Mouse (Mus musculus) lung, postnatal 0 days (tissue): ENCODE data around the gene Psmb10.

Experiments used
- CTCF ChIP-seq: IDR thresholded peaks from 2 replicates; pipeline ENCODE4 v1.5.1; 2016; ENCODE audit warnings: antibody characterized with exemption, mild to moderate bottlenecking
- EP300 ChIP-seq: IDR thresholded peaks from 2 replicates; pipeline ENCODE4 v1.6.1; 2016; ENCODE audit warnings: antibody characterized with exemption, mild to moderate bottlenecking, control low read depth

DNA sequence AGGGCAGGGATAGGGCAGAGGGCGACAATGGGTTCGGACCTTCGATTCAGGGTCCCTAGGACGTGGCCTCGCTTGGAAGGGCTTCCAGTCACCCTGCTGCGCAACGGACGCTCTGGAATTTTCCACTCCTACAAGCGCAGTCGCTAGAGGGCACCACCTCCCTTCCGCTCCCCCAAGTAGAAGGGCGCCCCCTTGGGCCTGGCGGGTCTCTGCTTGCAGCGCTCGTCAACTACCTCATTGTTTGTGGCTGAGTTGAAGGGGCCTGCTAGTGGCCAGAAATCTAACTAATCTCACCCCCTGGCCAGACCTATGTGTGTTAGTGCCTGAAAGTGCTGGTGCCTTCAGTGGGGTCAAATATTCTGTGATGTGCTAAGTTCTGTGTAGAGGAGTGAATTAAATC is 41.1 kb upstream of the Psmb10 start, which contains the start of gene Dpep3:
- TF ChIP-seq CTCF: no peak
- TF ChIP-seq EP300: no peak
